Mouse (Mus musculus) kidney, adult 2 months (tissue): Measurements from ENCODE around the gene Prdm16. TPM values are rescaled to one million over a fixed set of nuclear protein-coding genes. Genes with fewer than 3 reads are reported as not detected.

Source experiments
- DNase-seq: peaks from one replicate; pipeline ENCODE4 v3.0.0; 2021
- H3K27ac ChIP-seq: fragments of 200-500 bp; 2 replicates; pipeline ENCODE4 v1.5.1; 2012; ENCODE audit warnings: low read depth, low read length, control low read depth, inconsistent platforms; ENCODE audit not compliant: insufficient read depth
- H3K27me3 ChIP-seq: fragments of 200-500 bp; replicated peaks from 2 replicates; pipeline ENCODE4 v1.6.1; 2012; ENCODE audit warnings: mild to moderate bottlenecking, moderate library complexity, low read length, inconsistent platforms; ENCODE audit not compliant: control insufficient read depth, insufficient read depth
- H3K36me3 ChIP-seq: fragments of 200-500 bp; 2 replicates; pipeline ENCODE4 v1.6.1; 2012; ENCODE audit warnings: mild to moderate bottlenecking, moderate library complexity, low read length, inconsistent platforms; ENCODE audit not compliant: control insufficient read depth, insufficient read depth
- H3K4me1 ChIP-seq: fragments of 200-500 bp; 2 replicates; pipeline ENCODE4 v1.6.1; 2011; ENCODE audit warnings: low read length; ENCODE audit not compliant: control insufficient read depth, insufficient read depth
- H3K4me3 ChIP-seq: fragments of 200-500 bp; 2 replicates; pipeline ENCODE4 v1.5.1; 2011; ENCODE audit warnings: mild to moderate bottlenecking, low read depth, low read length, control low read depth; ENCODE audit not compliant: insufficient read depth
- CTCF ChIP-seq: fragments of 200-500 bp; conservative IDR thresholded peaks from 2 replicates; pipeline ENCODE4 v1.5.1; 2011; ENCODE audit warnings: low read depth, mild to moderate bottlenecking, control low read depth, low read length, moderate library complexity, mixed read lengths; ENCODE audit not compliant: insufficient read depth, insufficient read length
- POLR2A ChIP-seq: fragments of 200-500 bp; IDR thresholded peaks from one replicate; pipeline ENCODE4 v1.6.1; 2011; ENCODE audit warnings: low read depth, low read length, control low read depth
- WGBS: fragments of 180-500 bp; shearing (Covaris S2); methylation state at CpG from one replicate; pipeline ENCODE4 v1.1.7; 2018; 5-methylcytosine and 5-hydroxymethylcytosine counted together
- polyA plus RNA-seq: library from polyadenylated mRNA; depleted of rRNA; stranded (reverse); fragments of >200 nt; gene quantifications from 2 replicates; pipeline ENCODE4 v1.2.3, GENCODE M21; 2012

Prdm16 gene
- polyA plus RNA-seq, 1 experiment: 7.1 TPM

DNA sequence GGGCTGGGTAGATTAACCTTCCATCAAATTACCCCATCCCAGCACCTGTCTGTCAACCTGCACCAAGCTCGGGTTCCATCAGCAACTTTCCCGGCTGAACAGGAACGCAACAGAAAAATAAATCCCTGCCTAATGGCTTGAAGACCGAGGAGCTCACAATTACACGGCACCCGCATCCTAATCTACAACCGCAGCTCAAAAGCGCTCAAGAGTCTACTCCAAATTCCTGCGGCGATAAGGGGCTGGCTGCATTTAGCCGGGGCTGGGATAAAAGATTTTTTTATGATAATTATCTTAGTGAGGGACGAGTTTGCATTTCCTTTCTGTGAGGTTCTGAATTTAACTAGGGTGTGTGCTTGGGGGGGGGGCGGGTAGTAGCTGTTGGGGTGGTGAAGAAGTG, 284.4 kb downstream of the Prdm16 start:
- H3K27me3 ChIP-seq: no peaks in the 10 kb centered on the region

DNA sequence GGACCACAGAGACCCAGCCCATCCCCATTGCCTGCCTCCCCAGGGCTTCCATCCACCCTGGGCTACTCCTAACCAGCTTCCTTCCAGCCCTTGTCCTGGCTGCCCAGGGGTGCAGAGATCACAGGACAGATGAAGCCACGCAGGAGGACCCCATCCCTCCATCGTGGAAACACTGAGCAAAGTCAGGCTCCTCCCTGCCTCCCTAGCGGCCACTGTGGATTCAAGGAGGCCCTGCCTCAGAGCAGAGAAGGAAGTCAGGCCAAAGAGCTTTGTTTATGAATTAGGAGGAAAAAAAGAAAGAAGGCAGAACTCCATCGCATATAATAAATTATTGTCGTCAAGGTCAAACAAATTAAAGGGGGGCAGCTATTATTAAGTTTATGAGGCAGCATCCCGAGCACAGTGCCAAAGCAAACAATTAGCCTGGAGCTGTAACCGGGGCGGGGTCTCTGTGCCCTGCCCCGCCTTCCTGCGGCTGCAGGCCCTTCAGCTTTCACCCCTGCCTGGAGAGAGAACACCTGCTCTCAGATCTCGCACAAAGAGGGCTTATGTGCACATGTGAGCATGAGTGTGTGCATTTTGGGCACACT, 288.4 kb downstream of the Prdm16 start:
- 18% methylated on average over 11 of the region's 11 CpGs for WGBS
- peak; percentile 50 for DNase-seq
- no peaks in the 10 kb centered on the region for H3K27me3 ChIP-seq
- H3K4me3 ChIP-seq: no peak overlapping the region
- no peaks in the 10 kb centered on the region for H3K4me1 ChIP-seq
- no peak for TF ChIP-seq POLR2A
- TF ChIP-seq CTCF: no peak
- H3K27ac ChIP-seq: peak overlapping the region; percentile 9; the same call in 1 of the 2 replicates
- H3K36me3 ChIP-seq: no peaks in the 10 kb centered on the region

More for the DNA sequence above, 284.4 kb downstream of the Prdm16 start:
- H3K4me1 ChIP-seq: no peaks in the 10 kb centered on the region
- TF ChIP-seq CTCF (no peak), POLR2A (no peak)
- H3K4me3 ChIP-seq: no peak overlapping the region
- WGBS: 69% methylated on average over 13 of the region's 13 CpGs
- DNase-seq: no peak
- H3K27ac ChIP-seq: no peak overlapping the region
- no peaks in the 10 kb centered on the region for H3K36me3 ChIP-seq

DNA sequence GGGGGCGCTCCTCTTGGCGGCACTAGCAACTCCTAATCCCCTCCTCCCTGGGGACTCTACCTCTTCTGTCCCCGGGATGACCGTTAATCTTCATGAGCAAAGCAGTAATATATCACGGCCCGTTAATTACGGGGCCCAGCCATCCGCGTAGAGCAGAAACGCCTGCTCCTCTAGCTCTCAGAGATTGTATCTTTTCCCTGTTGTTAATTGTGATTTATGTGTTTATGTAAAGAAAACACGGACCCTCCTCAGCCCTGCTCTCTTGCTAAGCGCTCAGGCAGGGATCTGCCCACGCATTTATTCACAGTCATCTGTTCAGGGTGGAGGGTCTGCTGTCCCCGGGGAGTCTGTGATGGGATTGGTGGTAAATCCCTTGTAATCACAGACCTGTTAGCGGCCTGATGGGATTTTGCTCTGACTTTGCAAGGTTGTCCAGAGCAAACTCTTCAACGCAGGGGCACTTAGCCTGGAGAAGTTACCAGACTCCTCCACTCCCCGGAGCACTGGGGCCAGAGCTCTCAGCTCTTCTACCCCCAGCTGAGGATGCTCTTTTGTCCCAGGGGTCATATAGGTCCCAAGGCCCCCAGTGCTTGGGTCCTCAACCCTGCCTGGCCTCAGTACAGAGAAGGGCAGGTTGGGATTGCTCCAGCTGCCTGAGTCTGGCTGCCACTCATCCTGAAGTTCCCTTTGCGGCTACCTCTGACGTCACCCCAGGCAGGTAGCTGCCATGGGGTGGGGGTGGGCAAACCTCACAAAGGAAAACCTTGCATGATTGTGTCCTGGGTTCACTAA, 289.7 kb downstream of the Prdm16 start:
- no peak for DNase-seq
- H3K27ac ChIP-seq: no peak overlapping the region
- H3K27me3 ChIP-seq: no peaks in the 10 kb centered on the region
- no peaks in the 10 kb centered on the region for H3K36me3 ChIP-seq
- TF ChIP-seq POLR2A (no peak), CTCF (no peak)
- H3K4me1 ChIP-seq: no peaks in the 10 kb centered on the region
- H3K4me3 ChIP-seq: no peak overlapping the region
- WGBS: 33% methylated on average over 19 of the region's 19 CpGs

DNA sequence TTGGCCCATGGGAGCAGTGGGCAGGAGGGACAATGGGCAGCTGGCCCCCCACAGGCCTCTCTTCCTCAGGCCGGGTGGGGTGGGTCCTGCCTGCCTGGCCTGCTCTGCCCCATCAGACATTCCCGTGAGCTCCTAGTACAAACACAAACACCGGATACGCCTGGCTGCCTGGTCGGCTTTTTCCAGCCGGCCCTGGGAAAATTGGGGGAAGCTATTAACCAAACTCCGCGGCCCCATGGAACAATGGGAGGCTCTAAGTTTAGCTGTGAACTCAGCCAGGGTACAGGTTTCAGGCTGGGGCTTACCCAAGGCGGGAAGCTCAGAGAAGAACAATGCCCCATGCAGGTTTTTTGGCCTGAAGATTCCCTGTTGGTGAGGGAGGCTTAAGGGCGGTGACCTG, 300.0 kb downstream of the Prdm16 start:
- DNase-seq: peak; percentile 70
- TF ChIP-seq POLR2A (no peak), CTCF (no peak)
- Histone ChIP-seq H3K4me1 (0 out of 2 replicates have a peak, but pooled peaks cover 3% of the 10 kb centered on the region), H3K4me3 (no peak overlapping the region), H3K36me3 (no peaks in the 10 kb centered on the region), H3K27me3 (no peaks in the 10 kb centered on the region), H3K27ac (peak overlapping the region; percentile 66)
- 17% methylated on average over 10 of the region's 10 CpGs for WGBS

GRCm38 (mm10) chr4:154335761-154336160, 300.9 kb downstream of the Prdm16 start, which contains the start of gene B230104I21Rik:
TSS of gene B230104I21Rik (plus strand) at chr4:154336127.
- no peak for DNase-seq
- Histone ChIP-seq H3K27me3 (no peaks in the 10 kb centered on the region), H3K4me1 (0 out of 2 replicates have a peak, but pooled peaks cover 3% of the 10 kb centered on the region), H3K36me3 (no peaks in the 10 kb centered on the region), H3K4me3 (peak within 1 kb of the TSS; percentile 27), H3K27ac (peak within 1 kb of the TSS; percentile 66)
- no peak for TF ChIP-seq POLR2A
- TF ChIP-seq CTCF: no peak
- 53% methylated on average over 12 of the region's 12 CpGs for WGBS

- Histone ChIP-seq H3K4me1 (0 out of 2 replicates have a peak, but pooled peaks cover 3% of the 10 kb centered on the region), H3K27me3 (no peaks in the 10 kb centered on the region), H3K36me3 (no peaks in the 10 kb centered on the region), H3K27ac (no peak overlapping the region), H3K4me3 (peak overlapping the region; percentile 27)
- peak; percentile 33 for DNase-seq
- TF ChIP-seq CTCF: no peak
- TF ChIP-seq POLR2A: no peak
- 59% methylated on average over 48 of the region's 48 CpGs for WGBS
These were observed 301.8 kb downstream of the Prdm16 start for GRCm38 (mm10) chr4:154334699-154335402.

DNA sequence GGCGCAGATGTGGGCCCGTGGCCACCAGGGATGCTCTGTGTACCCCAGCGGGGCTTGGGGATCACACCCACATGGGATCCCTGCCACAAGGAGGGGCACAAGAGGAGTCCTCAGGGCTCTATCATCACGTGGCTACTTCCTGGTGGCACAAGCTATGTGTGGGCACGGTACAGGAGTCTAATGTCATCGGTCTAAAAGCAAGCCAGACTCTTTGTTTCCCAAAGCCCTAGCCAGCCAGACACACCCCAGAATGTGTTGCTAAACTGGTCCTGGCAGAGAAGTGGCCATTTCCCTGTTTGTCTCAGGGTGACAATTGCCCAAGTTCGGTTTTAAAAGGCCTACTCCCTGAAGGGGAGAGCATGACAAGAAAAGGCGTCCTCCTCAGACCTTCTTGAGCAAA, 303.4 kb downstream of the Prdm16 start:
- 34% methylated on average over 8 of the region's 8 CpGs for WGBS
- H3K4me3 ChIP-seq: no peak overlapping the region
- DNase-seq: no peak
- no peak overlapping the region for H3K27ac ChIP-seq
- no peak for TF ChIP-seq POLR2A
- TF ChIP-seq CTCF: no peak
- H3K27me3 ChIP-seq: no peaks in the 10 kb centered on the region
- no peaks in the 10 kb centered on the region for H3K36me3 ChIP-seq
- 0 out of 2 replicates have a peak, but pooled peaks cover 3% of the 10 kb centered on the region for H3K4me1 ChIP-seq
